Mouse (Mus musculus): Measurements from ENCODE around the gene Fryl.
"Not testable (repeated sequence)": the region's sequence is repeated elsewhere in the genome, so short reads cannot be mapped to it uniquely, and the experiment has no call there.

Fryl gene

DNA sequence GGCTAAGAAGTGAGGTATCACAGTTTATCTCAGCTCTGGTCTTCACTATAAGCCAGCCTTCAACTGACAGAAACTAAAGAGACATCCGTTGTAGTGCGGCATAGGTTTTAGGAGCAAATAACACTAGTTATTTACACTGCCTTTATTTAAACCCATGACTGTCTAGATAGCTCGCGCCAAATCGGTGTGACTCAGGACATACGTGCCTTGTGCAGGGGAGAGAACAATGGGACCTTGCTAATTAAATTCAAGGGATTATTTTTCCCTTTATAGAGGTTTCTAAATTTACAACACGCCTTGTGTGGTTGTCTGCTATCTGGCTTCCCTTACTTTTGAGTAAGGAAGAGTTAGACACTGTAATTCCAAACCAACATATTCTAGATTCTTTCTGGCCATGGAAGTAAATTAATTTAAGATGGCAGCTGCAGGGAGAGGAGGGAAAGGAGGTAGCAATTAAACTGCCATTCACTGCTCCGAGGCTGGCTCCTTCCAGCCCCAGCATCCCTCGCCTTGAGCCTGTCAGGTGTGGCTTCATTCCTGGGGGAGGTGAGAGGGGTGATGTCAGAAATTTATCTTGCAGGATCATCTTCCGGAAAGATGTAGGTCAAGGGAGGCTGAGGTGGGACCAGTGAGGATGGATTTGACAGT is 154.0 kb downstream of the Fryl start:
- DNase-seq (ENCODE audit: low read depth), result no peak

DNA sequence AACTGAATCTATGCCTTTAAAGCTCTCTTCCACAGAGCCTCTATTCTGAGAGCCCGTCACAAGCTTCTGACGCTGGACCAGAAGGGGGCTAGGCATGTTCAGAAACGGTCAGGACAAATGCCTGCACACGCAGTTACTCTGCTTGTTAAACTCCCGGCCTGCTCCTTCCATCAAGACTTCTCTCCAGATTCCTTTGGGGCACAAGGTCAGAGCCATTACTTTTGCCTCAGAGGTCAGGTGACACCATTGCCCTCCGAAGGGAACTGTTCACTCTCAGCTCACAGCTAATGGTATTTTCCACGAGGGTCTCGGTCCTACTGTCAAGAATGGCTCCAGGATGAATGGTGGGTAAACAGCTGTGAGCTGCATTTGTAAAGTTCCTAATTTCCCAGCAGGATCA is 164.2 kb downstream of the Fryl start:
- no peak for DNase-seq (ENCODE audit: low read depth)

DNA sequence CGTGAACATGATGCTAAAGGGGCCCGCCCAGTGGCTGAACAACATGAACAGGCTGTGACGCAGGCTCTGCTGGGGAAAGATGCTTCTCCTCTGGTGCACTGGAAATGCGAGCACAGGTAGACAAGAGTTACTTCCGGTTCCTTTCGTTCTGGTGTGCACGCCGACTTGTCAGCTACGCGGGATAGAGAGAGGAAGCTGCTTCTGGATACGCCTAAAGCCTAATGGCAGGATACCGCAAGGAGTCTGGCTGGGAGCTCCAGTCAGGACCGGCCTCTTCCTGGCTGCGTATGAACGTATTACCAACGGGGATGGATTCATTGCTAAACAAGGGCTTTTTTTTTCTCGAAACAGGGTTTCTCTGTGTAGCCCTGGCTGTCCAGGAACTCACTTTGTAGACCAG is 167.3 kb downstream of the Fryl start:
- DNase-seq (ENCODE audit: low read depth), result no peak

DNA sequence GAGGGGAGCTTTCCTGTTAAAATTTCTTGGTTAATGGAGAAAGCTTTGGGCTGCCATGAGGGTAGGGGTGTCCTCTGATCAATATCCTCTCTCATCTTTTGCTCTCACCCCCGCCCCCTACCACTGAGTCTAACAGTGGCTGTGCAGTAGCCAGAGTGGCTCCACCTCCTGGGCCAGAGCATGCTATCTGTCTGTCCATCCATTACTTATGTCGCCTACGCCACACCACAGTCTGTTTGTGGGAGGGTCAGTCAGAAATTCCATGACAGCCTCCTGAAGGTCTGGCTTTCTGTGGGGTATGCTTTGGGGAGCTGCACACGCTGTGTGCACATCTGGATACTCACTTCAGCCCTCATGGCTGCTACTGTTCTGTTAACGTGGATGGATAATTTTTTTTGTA is 174.9 kb downstream of the Fryl start:
- DNase-seq (ENCODE audit: low read depth), result no peak

DNA sequence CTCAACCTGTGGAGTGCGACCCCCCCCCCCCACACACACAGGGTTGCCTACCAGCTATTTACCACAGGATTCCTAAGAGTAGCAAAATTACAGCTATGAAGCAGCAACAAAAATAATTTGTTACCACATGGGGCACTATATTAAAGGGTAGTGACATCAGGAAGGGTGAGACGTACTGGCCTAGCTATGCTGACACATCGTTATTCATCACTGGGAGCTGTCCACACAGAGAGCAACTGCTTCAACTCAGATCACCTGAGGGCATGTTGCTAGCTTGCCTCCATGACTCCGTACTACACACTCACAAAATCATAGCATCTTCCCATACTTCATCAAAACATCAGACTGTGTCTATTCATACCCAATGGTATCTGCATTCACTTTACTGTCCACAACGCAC is 176.6 kb downstream of the Fryl start:
- DNase-seq (ENCODE audit: low read depth), result no peak

DNA sequence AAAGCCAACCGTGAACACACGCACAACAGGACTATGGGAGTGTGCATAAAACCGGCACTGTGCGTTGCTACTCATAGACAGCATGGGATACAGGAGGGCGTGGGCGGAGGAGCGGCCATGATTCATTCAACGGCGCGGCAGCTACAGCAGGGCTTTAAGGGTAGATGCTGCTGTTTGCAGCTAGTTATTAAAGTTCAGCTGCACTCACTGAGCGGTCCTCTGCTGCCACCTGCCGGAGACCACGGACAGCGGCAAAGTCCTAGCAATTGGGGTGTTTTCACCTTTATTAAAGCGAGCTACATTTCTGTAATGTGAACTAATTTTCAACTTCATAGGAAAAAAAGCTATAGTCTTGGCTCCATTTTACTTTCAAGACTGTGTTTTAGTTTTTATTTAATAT is 185.1 kb downstream of the Fryl start:
- peak; percentile 56 for DNase-seq (ENCODE audit: low read depth)

DNA sequence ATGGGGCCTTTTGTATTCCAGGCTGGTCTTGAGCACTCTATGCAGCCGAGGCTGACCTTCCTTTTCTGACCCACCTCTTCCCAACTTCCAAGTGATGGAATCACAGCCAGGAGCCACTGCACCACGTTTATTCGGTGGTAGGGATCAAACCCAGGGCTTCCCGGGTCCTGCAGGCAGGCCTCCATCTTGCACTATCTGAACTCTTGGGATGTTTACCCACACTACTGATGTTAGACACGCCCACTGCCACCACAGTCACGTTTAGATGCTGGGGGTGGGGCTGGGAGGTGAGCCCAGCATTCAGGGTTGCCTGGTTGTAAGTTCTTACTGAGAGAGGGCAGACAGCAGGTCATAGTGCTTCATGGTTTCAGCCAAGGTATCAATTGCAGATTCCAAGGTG is 189.5 kb downstream of the Fryl start:
- no peak for DNase-seq (ENCODE audit: low read depth)

DNA sequence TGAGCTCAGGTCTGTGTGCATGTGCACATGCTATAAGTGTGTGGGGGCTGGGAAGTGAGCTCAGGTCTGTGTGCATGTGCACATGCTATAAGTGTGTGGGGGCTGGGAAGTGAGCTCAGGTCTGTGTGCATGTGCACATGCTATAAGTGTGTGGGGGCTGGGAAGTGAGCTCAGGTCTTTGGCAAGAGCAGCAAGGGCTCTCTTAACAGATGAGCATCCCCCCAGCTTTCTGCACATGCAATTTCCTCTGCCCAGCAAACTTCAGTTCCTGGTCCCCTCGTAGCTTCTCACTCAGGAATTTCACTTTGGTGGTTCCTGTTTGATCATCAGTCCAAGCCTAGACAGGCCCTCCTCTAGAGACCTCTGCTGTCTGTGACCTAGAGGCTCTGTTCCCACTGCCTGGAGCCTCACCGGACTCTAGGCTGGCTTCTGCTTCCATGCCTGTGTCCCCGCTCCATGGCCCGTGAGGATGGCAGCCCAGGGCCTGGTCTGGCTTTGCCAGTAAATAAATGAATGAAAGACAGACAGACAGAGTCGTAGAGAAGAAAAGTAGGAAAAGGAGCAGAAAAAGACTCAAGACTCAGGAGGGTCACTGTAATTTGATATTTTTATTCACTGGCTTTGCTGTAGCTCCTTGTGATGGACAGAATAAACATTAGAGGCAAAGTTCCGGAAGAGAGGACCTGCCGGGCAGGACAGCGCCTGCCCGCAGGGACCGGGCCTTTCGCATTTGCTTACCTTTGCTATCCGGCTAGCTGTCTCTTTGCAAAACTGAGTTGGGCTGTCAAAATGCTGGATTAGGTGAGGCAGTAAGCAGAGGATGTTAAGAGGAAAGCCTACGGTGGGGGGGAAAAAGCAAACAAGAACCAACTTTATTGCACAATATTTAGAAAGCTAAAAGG is 192.4 kb downstream of the Fryl start:
- no peak for DNase-seq (ENCODE audit: low read depth)

DNA sequence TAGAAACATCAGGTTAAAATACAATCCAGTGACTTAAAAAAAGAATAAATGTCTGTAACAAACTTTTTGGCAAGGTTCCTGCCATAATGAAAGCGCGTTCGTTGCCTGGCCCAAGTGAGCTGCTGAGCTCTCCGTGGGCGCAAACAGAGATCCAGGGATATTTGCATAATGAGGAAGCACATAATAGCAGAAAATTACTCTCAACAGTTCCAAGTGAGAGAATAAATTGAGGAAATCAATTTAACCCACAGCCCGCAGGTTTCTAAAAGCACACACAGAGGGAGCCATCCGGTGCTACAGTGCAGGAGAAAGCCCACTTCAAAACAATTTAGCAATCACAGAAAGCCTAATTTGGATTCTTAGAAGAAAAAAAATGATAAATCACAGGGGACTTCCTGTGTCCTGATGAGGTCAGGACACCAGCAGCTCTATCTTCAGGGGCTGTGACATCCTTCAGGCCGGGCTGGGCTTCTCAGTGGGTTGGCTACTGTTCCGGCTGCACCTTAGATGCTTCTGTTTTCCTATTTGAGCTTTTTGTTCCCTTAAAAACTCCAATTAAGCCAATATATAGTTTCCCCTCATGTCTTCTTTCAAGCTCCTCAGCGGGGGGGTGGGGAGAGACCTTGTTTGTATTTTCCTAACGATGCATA is 194.8 kb downstream of the Fryl start:
- DNase-seq (ENCODE audit: low read depth), result no peak

DNA sequence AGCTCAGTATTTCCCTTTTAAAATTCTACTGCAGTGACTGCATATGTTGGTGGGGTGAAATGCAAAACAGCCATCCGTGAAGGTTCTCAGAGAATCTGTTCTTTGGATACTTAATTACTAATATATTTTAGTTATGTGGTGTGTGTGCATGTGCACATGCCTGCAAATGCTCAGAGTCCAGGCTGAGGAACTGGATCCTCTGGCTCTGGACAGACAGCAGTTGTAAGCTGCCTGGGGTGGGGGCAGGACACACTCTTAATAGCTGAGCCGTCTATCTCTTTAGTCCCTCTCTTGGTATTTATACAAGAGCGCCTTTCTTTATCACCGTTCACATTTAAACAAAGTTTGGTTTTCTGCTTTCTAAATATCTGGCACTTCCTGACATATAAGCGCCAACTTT is 199.5 kb downstream of the Fryl start:
- no peak for DNase-seq (ENCODE audit: low read depth)

DNA sequence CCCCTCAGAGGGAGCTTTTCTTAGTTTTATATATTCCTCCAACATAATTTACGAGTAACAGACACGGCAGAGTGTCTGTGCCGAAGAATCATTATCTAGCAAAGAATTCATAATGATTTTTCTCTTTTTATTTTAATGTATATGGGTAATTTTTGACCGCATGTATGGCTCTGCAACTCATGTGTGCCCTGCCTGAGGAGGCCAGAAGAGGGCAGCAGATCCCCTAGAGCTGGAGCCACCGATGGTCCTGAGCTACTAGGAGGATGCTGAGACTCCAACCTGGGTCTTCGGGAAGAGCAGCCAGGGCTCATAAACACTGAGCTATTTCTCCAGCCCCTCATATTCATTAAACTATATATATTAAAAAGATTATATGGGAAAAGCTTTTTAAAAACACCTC is 200.0 kb downstream of the Fryl start:
- DNase-seq (ENCODE audit: low read depth), result no peak

DNA sequence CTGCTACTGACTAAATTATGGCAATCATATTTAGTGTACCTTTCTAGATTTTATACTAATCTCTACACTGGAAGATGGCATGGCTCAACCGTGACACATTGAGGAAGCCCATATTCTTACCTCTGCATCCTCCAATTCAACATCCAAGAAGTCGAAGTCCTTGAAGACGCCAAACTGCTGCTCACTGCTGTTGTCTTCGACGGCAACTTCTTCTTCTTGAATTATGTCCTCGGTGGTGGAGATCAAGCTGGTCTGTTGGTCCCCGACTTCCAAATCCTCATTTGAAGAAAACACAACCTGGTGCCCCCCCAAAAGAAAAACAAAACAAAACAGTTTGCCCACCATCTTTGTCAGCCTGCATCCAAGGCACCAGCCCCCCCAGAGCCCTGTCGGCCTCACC is 202.5 kb downstream of the Fryl start:
- no peak for DNase-seq (ENCODE audit: low read depth)

DNA sequence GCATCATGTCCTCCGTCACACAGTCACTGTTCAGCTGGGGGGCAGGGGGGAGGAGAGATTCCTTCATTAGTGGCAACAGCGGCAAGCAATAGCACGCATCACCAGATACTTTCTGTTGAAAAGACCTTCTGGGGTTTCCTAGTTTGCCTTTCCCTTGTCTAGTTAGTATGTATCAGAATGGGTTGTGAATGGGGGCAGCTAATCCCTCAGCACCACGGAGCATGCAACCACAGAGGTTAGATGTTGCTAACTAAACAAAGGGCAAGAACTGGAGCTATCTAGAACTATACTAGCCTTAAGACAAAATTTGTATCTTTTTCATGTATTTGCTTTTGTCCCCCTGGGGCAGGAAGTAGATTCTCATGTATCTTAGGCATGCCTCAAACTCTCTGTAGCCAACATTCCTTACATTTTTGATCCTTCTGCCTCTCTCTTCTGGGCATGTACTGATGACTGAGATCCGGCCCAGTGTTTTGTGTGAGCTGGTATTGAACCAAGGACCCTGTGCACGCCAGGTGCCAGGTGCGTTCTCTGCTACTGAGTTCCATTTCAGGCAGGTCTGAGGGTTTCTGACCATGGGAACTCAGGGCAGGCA is 208.7 kb downstream of the Fryl start:
- no peak for DNase-seq (ENCODE audit: low read depth)

DNA sequence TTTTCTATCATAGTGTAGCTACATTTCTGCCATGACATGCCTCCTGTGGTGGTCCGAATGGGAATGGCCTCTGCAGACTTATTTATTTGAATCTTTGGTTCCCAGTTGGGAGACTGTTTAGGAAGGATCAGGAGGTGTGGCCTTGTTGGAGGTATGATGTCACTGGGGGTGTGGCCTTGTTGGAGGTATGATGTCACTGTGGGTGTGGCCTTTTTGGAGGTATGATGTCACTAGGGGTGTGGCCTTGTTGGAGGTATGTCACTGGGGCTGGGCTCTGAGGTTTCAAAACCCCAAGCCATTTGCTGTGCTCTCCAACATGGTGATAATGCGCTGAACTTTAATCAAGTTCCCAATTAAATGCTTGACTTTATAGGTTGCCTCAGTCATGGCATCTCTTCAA is 212.4 kb downstream of the Fryl start:
- no peak for DNase-seq (ENCODE audit: low read depth)

DNA sequence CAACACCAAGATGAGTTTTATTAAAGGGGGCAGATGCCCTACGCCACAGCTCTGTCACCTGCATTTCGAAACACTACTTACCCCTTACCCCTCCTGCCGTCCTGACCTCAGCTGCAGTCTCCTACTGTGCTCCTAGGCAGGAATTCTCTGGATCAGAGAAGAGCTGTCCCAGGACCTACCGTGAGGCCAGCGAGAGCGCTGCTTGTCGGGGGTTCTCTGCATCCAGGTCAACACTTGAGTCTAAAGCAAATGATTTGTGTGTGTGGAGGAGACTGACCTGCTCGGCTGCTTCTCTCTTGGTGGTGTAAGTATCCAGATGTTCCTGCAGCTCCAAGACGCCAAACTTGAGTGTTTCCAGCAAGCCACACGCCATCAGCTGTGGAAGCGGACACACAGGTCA is 223.9 kb downstream of the Fryl start:
- no peak for DNase-seq (ENCODE audit: low read depth)

DNA sequence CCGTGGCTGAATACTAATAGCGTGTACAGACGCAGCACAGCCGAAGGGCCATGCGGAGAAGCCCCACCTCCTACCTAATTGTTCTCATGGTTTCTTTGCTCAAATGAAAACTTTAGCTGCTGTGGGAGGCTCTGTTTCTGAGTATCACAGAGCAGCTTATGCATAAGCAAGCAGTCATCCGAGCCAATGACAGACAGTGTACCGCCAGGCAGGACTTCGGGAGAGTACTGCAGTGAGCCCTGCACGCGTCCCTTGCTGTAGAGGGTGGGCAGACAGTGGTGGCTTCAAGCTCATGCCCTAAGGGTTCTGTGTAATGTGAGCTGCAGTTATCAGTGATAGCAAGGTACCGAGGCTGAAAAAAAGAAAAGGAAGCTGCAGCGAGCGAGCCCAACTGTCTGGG is 227.8 kb downstream of the Fryl start:
- no peak for DNase-seq (ENCODE audit: low read depth)

DNA sequence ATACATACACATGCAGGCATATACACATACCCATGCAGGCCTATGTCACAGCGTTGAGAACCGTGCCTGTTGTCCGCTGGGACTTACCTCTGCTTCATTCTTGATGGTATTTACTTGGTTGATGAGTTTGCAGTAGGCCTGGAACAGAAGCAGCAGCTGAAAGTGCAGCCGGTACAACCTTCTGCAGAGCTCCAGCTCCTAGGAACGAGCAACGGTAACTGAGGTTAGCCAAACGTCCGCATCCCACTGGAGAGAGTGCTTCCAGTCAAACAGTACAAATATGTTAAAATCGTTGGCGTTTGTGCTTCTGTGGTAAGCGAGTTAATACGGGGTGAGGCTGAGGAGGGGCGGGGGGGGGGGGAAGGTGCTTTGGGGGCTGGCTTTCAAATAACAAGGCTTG is 232.6 kb downstream of the Fryl start:
- no peak for DNase-seq (ENCODE audit: low read depth)

DNA sequence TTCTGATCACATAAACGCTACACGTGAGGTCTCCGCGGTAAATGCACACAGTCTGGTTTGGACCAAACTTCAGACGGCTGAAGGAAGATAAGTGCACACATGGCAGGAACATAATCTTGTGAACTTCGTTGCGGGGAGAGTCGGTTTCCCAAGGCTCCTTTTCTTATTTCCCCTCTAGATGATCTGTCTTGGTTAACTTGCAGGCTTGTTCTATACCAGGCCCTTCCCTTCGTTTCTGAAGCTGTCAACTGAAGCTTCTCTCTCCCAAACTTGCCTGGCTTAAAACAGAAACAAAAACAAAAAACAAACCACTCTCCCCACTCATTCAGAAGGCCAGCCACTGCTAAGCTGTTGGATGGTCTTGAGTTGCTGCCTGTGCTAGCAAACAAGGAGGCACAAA is 241.7 kb downstream of the Fryl start:
- DNase-seq (ENCODE audit: low read depth), result no peak

DNA sequence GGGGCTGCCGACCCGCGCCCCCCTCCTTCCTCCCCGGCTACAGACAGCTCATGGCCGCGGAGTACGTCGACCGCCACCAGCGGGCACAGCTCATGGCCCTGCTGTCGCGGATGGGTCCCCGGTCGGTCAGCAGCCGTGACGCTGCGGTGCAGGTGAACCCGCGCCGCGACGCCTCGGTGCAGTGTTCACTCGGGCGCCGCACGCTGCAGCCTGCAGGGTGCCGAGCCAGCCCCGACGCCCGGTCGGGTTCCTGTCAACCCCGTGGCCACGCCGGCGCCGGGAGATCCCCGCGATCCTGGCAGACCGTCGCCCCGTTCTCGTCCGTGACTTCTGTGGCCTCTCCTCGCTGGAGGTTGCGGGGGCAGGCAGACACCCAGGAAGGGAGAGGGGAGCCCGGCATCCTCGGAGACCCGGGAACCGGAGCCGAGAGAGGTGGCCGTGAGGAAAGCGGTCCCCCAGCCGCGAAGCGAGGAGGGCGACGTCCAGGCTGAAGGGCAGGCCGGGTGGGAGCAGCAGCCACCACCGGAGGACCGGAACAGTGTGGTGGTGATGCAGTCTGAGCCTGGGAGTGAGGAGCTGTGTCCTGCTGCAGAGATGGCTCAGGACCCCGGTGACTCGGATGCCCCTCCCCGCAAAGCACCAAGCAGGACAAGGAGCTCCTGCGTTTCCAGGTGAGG is 242.7 kb downstream of the Fryl start:
- DNase-seq (ENCODE audit: low read depth), result not testable (repeated sequence)

DNA sequence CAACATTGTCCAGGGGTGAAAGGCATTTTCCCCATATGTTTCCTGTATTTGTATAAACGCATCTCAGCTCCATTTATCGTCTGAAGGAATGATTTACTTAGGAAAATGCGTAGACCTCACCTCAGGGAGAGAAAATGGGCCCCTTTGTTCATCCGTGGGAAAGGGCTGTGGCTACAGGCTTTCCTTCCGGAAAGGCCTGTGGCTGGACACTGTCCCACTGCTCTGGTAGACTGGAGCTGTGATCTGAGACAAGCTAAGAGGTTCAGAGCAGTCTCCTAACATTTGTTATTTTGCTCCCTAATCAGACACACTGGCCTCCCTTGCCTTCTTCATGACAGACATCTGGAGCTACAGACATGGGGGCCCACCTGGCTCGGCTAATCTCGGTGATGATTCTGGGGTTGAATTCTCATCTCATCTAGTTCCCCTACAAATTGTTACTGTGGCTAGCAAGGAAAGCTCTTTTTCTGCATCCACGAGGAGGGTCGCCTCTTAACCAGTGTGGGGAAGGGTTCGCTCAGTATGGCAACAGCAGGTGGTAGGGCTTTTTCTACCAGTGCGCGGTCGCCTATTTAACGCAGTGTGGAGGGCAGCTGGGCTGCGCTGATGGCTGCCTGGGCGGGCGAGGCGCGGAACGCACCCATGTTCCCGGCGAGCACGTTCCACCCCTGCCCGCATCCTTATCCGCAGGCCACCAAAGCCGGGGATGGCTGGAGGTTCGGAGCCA is 243.4 kb downstream of the Fryl start:
- not testable (repeated sequence) for DNase-seq (ENCODE audit: low read depth)

DNA sequence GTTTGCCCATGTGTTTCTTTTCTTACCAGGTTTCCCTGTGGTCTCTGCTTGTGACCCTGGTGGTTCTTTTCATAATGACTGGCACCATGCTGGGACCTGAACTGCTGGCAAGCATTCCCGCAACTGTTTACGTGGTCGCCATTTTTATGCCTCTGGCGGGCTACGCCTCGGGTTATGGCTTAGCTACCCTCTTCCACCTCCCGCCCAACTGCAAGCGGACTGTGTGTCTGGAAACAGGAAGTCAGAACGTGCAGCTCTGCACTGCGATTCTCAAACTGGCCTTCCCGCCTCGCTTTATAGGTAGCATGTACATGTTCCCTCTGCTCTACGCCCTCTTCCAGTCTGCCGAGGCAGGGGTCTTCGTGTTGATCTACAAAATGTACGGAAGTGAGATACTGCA is 244.6 kb downstream of the Fryl start:
- not testable (repeated sequence) for DNase-seq (ENCODE audit: low read depth)

DNA sequence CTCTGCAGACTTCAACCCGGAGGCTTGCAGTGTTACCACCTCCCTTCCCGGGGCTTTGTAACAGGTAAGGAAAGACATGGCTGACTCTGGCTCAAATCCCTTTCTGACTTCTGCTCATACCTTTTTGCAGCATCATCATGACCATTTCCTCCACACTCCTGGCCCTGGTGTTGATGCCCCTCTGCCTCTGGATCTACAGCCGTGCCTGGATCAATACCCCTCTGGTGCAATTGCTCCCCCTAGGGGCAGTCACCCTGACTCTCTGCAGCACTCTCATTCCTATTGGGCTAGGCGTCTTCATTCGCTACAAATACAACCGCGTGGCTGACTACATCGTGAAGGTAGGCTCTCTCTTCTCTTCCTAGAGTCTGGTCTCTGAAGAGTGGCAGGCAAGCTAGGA is 248.2 kb downstream of the Fryl start:
- not testable (repeated sequence) for DNase-seq (ENCODE audit: low read depth)
